Mouse (Mus musculus) embryonic facial prominence, embryonic 11.5 days (tissue): Measurements from ENCODE around the gene Rfx1. TPM values are rescaled to one million over a fixed set of nuclear protein-coding genes. Genes with fewer than 3 reads are reported as not detected.
A peak's percentile ranks its signal among the peaks of the same experiment; 100 is the strongest.

Experiments used
- ATAC-seq: fragments of 200-750 bp; cut with Nextera tagmentation; replicated peaks from 2 replicates; pipeline ENCODE4 v1.8.0; 2017; ENCODE audit warnings: low read depth; ENCODE audit not compliant: insufficient number of reproducible peaks, low FRiP score, low TSS enrichment
- DNase-seq: peaks from one replicate; pipeline ENCODE4 v3.0.0-alpha.2; 2015; ENCODE audit warnings: low spot score
- H3K27ac ChIP-seq: fragments of 300-500 bp; sonication (generic); replicated peaks from 2 replicates; pipeline ENCODE4 v1.5.1; 2014; ENCODE audit warnings: mild to moderate bottlenecking, low read depth, low read length, control low read depth
- H3K27me3 ChIP-seq: fragments of 300-500 bp; sonication (generic); 2 replicates; pipeline ENCODE4 v1.6.1; 2014; ENCODE audit warnings: mild to moderate bottlenecking, low read length, moderate library complexity, mixed read lengths; ENCODE audit not compliant: control insufficient read depth, insufficient read depth
- H3K36me3 ChIP-seq: fragments of 300-500 bp; sonication (generic); replicated peaks from 2 replicates; pipeline ENCODE4 v1.6.1; 2014; ENCODE audit warnings: low read depth, mild to moderate bottlenecking, low read length, moderate library complexity, mixed read lengths; ENCODE audit not compliant: control insufficient read depth, insufficient read depth
- H3K4me1 ChIP-seq: fragments of 300-500 bp; sonication (generic); 2 replicates; pipeline ENCODE4 v1.6.1; 2014; ENCODE audit warnings: low read length, mixed read lengths; ENCODE audit not compliant: control insufficient read depth, insufficient read depth
- H3K4me2 ChIP-seq: fragments of 300-500 bp; sonication (generic); 2 replicates; pipeline ENCODE4 v1.6.1; 2014; ENCODE audit warnings: low read depth, mild to moderate bottlenecking, control low read depth, low read length, moderate library complexity
- H3K4me3 ChIP-seq: fragments of 300-500 bp; sonication (generic); 2 replicates; pipeline ENCODE4 v1.5.1; 2014; ENCODE audit warnings: low read depth, low read length, control low read depth
- H3K9ac ChIP-seq: fragments of 300-500 bp; sonication (generic); replicated peaks from 2 replicates; pipeline ENCODE4 v1.6.1; 2014; ENCODE audit warnings: mild to moderate bottlenecking, control low read depth, low read length
- H3K9me3 ChIP-seq: fragments of 300-500 bp; sonication (generic); replicated peaks from 2 replicates; pipeline ENCODE4 v1.6.1; 2016; ENCODE audit warnings: mild to moderate bottlenecking, low read length, inconsistent platforms, mixed read lengths; ENCODE audit not compliant: control insufficient read depth
- WGBS: fragments of 180-500 bp; shearing (Covaris S2); extraction: QIAGEN DNeasy Blood & Tissue Kit; methylation state at CpG from one replicate; pipeline ENCODE4 v1.1.7; 2014; 5-methylcytosine and 5-hydroxymethylcytosine counted together
- microRNA counts: library from miRNA; unstranded; fragments of <30 nt; microRNA quantifications from one replicate; lab custom pipeline; 2016
- microRNA-seq: library from miRNA; unstranded; fragments of <30 nt; microRNA quantifications from one replicate; pipeline ENCODE4, GENCODE M21; 2016; ENCODE audit warnings: borderline number of aligned reads
- polyA plus RNA-seq: library from polyadenylated mRNA; unstranded; fragments of >200 nt; fragmentation: Nextera tagmentation; extraction: Ambion mirVana; gene quantifications from 2 replicates; pipeline ENCODE4 v1.2.1, GENCODE M21; 2014

Gene Rfx1
- polyA plus RNA-seq, 1 experiment from 2014 or later: 7.5 TPM

GRCm38 (mm10) chr8:84137848-84138247, 71.2 kb downstream of the Rfx1 start:
- H3K4me1 ChIP-seq: no peaks in the 10 kb centered on the region
- H3K27ac ChIP-seq: no peak overlapping the region
- no peaks in the 10 kb centered on the region for H3K9me3 ChIP-seq
- no peaks in the 10 kb centered on the region for H3K27me3 ChIP-seq
- DNase-seq (no peak), ATAC-seq (no peak)
- no peak overlapping the region for H3K9ac ChIP-seq
- no peak overlapping the region for H3K4me3 ChIP-seq
- peaks cover 13% of the 10 kb centered on the region for H3K36me3 ChIP-seq
- no peak overlapping the region for H3K4me2 ChIP-seq
- WGBS: 90% methylated on average over 3 of the region's 3 CpGs

GRCm38 (mm10) chr8:84140838-84141237, 74.2 kb downstream of the Rfx1 start:
- peaks cover 11% of the 10 kb centered on the region for H3K36me3 ChIP-seq
- no peak for DNase-seq
- H3K27me3 ChIP-seq: no peaks in the 10 kb centered on the region
- no peaks in the 10 kb centered on the region for H3K9me3 ChIP-seq
- no peak for ATAC-seq
- no peak overlapping the region for H3K9ac ChIP-seq
- H3K27ac ChIP-seq: no peak overlapping the region
- WGBS: 81% methylated on average over 4 of the region's 4 CpGs
- H3K4me1 ChIP-seq: no peaks in the 10 kb centered on the region
- no peak overlapping the region for H3K4me3 ChIP-seq
- H3K4me2 ChIP-seq: no peak overlapping the region

GRCm38 (mm10) chr8:84144636-84145245, 78.1 kb downstream of the Rfx1 start:
- peaks cover 4% of the 10 kb centered on the region for H3K36me3 ChIP-seq
- no peaks in the 10 kb centered on the region for H3K9me3 ChIP-seq
- H3K4me2 ChIP-seq: no peak overlapping the region
- no peaks in the 10 kb centered on the region for H3K27me3 ChIP-seq
- WGBS: 94% methylated on average over 8 of the region's 8 CpGs
- H3K4me1 ChIP-seq: 0 out of 2 replicates have a peak, but pooled peaks cover 3% of the 10 kb centered on the region
- ATAC-seq: no peak
- H3K4me3 ChIP-seq: no peak overlapping the region
- no peak overlapping the region for H3K9ac ChIP-seq
- no peak overlapping the region for H3K27ac ChIP-seq
- no peak for DNase-seq

MicroRNAs encoded within 50 kb of the gene (microRNA counts, 519-probe panel; counts per million panel counts)
- 3,356 counts per million, percentile 45 among the panel's probes with 10 or more counts for microRNA mmu-miR-709 (lab: Ali Mortazavi, UCI)

Small RNA genes within 50 kb of the gene (microRNA-seq; reads per million reads assigned to microRNA genes)
- gene Mir709: not detected

Other genes with a start within 250 kb of the Rfx1 start
- gene Adgrl1, start 166.7 kb upstream of the Rfx1 start, polyA plus RNA-seq: 18.3 and 20.5 TPM in 2 replicates
- gene Gm10644, start 111.6 kb upstream of the Rfx1 start, polyA plus RNA-seq: 0.66 and 0.72 TPM in 2 replicates
- gene Asf1b, start 111.3 kb upstream of the Rfx1 start, polyA plus RNA-seq: 82.6 and 83.0 TPM in 2 replicates
- gene Prkaca, start 93.8 kb upstream of the Rfx1 start, polyA plus RNA-seq: 138 and 141 TPM in 2 replicates
- 18.2 and 19.3 TPM in 2 replicates for gene Samd1, start 69.2 kb upstream of the Rfx1 start, polyA plus RNA-seq
- gene 1700067K01Rik, start 65.3 kb upstream of the Rfx1 start, polyA plus RNA-seq: 0.29 and 0.85 TPM in 2 replicates
- gene 2210011C24Rik, start 54.7 kb upstream of the Rfx1 start, polyA plus RNA-seq: not detected in 2 replicates
- gene Palm3, start 45.4 kb upstream of the Rfx1 start, polyA plus RNA-seq: 1.5 and 3.0 TPM in 2 replicates
- gene Il27ra, start 24.2 kb upstream of the Rfx1 start, polyA plus RNA-seq: 0.31 and 0.38 TPM in 2 replicates
- gene Rln3, start 21.8 kb upstream of the Rfx1 start, polyA plus RNA-seq: not detected in 2 replicates
- 1.2 and 2.0 TPM in 2 replicates for gene Gm10643, start 1.7 kb upstream of the Rfx1 start, polyA plus RNA-seq
- gene Dcaf15, start 37.9 kb downstream of the Rfx1 start, polyA plus RNA-seq: 9.8 and 11.3 TPM in 2 replicates
- gene Podnl1, start 59.2 kb downstream of the Rfx1 start, polyA plus RNA-seq: 0.14 TPM in 1 of 2 replicates, not detected in the other
- 9.5 and 10.0 TPM in 2 replicates for gene Cc2d1a, start 81.1 kb downstream of the Rfx1 start, polyA plus RNA-seq
- 0.53 and 0.67 TPM in 2 replicates for gene 4930432K21Rik, start 81.2 kb downstream of the Rfx1 start, polyA plus RNA-seq
- gene Nanos3, start 118.4 kb downstream of the Rfx1 start, polyA plus RNA-seq: 3.9 and 4.7 TPM in 2 replicates
- 15.3 and 16.9 TPM in 2 replicates for gene Zswim4, start 170.2 kb downstream of the Rfx1 start, polyA plus RNA-seq
- 322 and 340 TPM in 2 replicates for gene D8Ertd738e, start 182.9 kb downstream of the Rfx1 start, polyA plus RNA-seq
- 50.6 and 54.1 TPM in 2 replicates for gene Mri1, start 190.5 kb downstream of the Rfx1 start, polyA plus RNA-seq
- gene Ccdc130, start 203.5 kb downstream of the Rfx1 start, polyA plus RNA-seq: 20.3 and 21.2 TPM in 2 replicates